Mouse (Mus musculus) intestine, embryonic 16.5 days (tissue): ENCODE results near the gene Haghl. TPM values are rescaled to one million over a fixed set of nuclear protein-coding genes. Genes with fewer than 3 reads are reported as not detected.
A peak's percentile ranks its signal among the peaks of the same experiment; 100 is the strongest.

Experiments
- ATAC-seq: fragments of 200-750 bp; cut with Nextera tagmentation; 2 replicates; pipeline ENCODE4 v1.8.0; 2017; ENCODE audit warnings: moderate TSS enrichment, moderate library complexity
- H3K27ac ChIP-seq: fragments of 300-500 bp; sonication (generic); 2 replicates; pipeline ENCODE4 v1.5.1; 2014; ENCODE audit warnings: mild to moderate bottlenecking, low read length
- H3K27me3 ChIP-seq: fragments of 300-500 bp; sonication (generic); replicated peaks from 2 replicates; pipeline ENCODE4 v1.6.1; 2014; ENCODE audit warnings: low read length, control low read depth, mixed read lengths; ENCODE audit not compliant: control insufficient read depth, insufficient read depth
- H3K36me3 ChIP-seq: fragments of 300-500 bp; sonication (generic); 2 replicates; pipeline ENCODE4 v1.6.1; 2014; ENCODE audit warnings: low read length, control low read depth; ENCODE audit not compliant: control insufficient read depth, insufficient read depth
- H3K4me1 ChIP-seq: fragments of 300-500 bp; sonication (generic); 2 replicates; pipeline ENCODE4 v1.6.1; 2014; ENCODE audit warnings: low read length, control low read depth, mixed read lengths; ENCODE audit not compliant: control insufficient read depth, insufficient read depth
- H3K4me2 ChIP-seq: fragments of 300-500 bp; sonication (generic); 2 replicates; pipeline ENCODE4 v1.6.1; 2014; ENCODE audit warnings: low read depth, low read length, control low read depth
- H3K4me3 ChIP-seq: fragments of 300-500 bp; sonication (generic); 2 replicates; pipeline ENCODE4 v1.5.1; 2014; ENCODE audit warnings: mild to moderate bottlenecking, low read length
- H3K9ac ChIP-seq: fragments of 300-500 bp; sonication (generic); 2 replicates; pipeline ENCODE4 v1.6.1; 2014; ENCODE audit warnings: low read depth, low read length
- H3K9me3 ChIP-seq: fragments of 300-500 bp; sonication (generic); 2 replicates; pipeline ENCODE4 v1.6.1; 2016; ENCODE audit warnings: low read length, control low read depth; ENCODE audit not compliant: control insufficient read depth
- WGBS: fragments of 180-500 bp; shearing (Covaris S2); extraction: QIAGEN DNeasy Blood & Tissue Kit; methylation state at CpG from one replicate; pipeline ENCODE4 v1.1.7; 2014; 5-methylcytosine and 5-hydroxymethylcytosine counted together
- polyA plus RNA-seq: library from polyadenylated mRNA; unstranded; fragments of >200 nt; fragmentation: Nextera tagmentation; extraction: Ambion mirVana; gene quantifications from 2 replicates; pipeline ENCODE4 v1.2.1, GENCODE M21; 2015

The Haghl gene
- polyA plus RNA-seq, 1 experiment from 2014 or later = 41.1 TPM

DNA sequence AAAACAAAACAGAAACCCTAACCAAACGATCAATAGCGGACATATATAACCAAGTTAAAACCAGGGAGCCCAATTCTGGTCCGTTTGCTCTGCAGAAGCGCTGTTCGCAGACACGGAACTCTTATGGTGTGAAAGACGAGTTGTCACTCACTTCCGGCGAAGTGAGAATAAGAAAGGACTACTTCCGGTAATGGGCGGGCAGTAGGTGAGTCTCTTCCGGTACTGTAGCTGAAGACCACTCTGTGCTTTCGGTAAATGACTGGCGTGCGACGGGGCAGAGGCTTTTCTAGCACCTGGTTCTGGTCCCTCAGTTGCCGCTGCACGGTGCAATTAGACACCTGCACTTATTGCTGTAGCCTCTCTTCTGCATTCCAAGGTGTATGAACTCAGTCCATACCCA, 38.0 kb upstream of the Haghl start, which contains the start of gene Wdr24:
Wdr24 (plus strand) TSS at position 176 of the 400 bp plus-strand sequence.
- H3K9ac ChIP-seq = peak within 1 kb of the TSS; percentile 73
- H3K4me3 ChIP-seq = peak within 1 kb of the TSS; percentile 53
- no peaks in the 10 kb centered on the region for H3K9me3 ChIP-seq
- H3K4me2 ChIP-seq = peak within 1 kb of the TSS; percentile 92
- peak; percentile 50; the same call in 1 of the 2 replicates for ATAC-seq
- under 1% methylated on average over 18 of the region's 18 CpGs for WGBS
- peaks cover 5% of the 10 kb centered on the region for H3K36me3 ChIP-seq
- H3K27me3 ChIP-seq = peaks cover 23% of the 10 kb centered on the region
- H3K4me1 ChIP-seq = peaks cover 24% of the 10 kb centered on the region
- H3K27ac ChIP-seq = peak within 1 kb of the TSS; percentile 43

DNA sequence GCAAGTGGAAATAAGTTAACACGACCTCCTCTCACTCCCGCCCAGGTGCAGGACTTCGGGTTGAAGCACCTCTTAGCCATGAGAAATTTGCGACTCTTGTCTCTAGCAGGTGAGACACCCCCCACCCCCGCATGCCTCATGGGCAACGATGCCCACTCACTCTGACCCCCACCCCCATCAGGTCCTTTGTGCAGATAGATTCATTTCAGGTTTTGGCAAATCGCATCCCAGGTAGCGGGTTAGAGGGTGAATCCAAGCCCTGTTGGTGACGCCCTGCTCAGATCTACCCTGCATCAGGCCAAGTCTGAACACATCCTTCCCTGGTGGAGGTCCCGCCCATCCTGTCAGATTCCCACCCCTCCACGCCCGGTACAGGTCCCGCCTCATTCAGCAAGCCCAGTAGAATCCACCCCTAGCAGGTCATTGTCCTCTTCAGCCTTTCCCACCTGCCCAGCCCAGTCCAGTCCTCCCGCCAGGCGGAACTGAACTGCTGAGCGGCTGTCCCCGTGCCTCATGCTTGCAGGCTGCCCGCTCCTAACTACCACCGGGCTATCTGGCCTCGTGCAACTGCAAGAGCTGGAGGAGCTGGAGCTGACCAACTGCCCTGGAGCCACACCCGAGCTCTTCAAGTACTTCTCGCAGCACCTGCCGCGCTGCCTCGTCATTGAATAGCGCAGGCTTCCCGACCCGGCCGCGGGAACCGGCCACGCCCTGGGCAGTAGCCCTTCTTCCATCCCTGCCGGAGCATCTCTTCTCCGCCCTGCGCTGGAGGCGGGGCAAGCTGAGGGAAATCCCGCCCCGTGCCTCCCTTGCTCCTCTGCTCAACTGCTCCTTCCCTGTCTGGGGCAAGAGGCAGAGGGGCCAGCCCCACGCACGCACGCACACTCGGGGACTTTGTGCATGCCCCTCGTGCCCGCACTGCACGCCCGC, 33.6 kb upstream of the Haghl start:
- Histone ChIP-seq H3K27me3 (peaks cover 33% of the 10 kb centered on the region), H3K9me3 (no peaks in the 10 kb centered on the region), H3K27ac (no peak overlapping the region), H3K4me1 (peaks cover 7% of the 10 kb centered on the region), H3K9ac (no peak overlapping the region), H3K4me3 (peak overlapping the region; percentile 21), H3K36me3 (no peaks in the 10 kb centered on the region), H3K4me2 (peak overlapping the region; percentile 42)
- 7% methylated on average over 46 of the region's 46 CpGs for WGBS
- peak; percentile 54 for ATAC-seq

DNA sequence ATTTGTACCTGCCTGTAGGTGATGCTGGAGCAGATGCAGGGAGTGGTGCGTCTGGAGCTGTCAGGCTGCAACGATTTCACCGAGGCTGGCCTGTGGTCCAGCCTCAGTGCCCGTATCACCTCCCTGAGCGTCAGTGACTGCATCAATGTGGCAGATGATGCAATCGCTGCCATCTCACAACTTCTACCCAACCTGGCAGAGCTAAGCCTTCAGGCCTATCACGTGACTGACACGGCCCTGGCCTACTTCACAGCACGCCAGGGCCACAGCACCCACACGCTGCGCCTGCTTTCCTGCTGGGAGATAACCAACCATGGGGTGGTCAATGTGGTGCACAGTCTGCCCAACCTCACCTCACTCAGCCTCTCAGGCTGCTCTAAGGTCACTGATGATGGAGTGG, 32.2 kb upstream of the Haghl start:
- Histone ChIP-seq H3K4me3 (no peak overlapping the region), H3K4me2 (no peak overlapping the region), H3K9me3 (no peaks in the 10 kb centered on the region), H3K36me3 (no peaks in the 10 kb centered on the region), H3K4me1 (peaks cover 6% of the 10 kb centered on the region; the same call in 1 of the 2 replicates), H3K27me3 (peaks cover 33% of the 10 kb centered on the region), H3K27ac (no peak overlapping the region), H3K9ac (no peak overlapping the region)
- WGBS = 81% methylated on average over 11 of the region's 11 CpGs
- no peak for ATAC-seq

DNA sequence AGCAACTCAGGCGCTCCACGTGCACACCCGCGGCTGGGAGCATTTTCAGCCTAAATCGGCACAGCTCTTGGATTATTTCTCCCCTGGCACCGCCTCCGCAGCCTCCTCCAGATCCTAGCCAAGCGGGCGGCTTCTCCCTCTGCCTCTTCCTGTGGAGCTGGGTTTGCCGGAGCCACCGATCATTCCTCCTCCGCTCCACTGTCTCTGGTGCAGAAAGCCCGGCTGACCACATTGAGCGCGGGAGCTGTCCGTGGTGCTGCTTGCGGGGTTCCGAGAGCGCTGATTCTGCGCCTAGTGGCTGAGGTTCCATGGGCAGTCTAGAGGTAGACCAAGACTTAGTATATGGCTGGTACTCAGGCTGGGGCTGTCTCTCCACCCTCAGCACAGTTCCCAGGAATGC, 28.0 kb upstream of the Haghl start:
- Histone ChIP-seq H3K9me3 (no peaks in the 10 kb centered on the region), H3K4me1 (peaks cover 9% of the 10 kb centered on the region), H3K36me3 (no peaks in the 10 kb centered on the region), H3K4me2 (no peak overlapping the region), H3K27me3 (peaks cover 33% of the 10 kb centered on the region), H3K9ac (no peak overlapping the region), H3K4me3 (no peak overlapping the region), H3K27ac (no peak overlapping the region)
- 2% methylated on average over 20 of the region's 20 CpGs for WGBS
- peak; percentile 39 for ATAC-seq

DNA sequence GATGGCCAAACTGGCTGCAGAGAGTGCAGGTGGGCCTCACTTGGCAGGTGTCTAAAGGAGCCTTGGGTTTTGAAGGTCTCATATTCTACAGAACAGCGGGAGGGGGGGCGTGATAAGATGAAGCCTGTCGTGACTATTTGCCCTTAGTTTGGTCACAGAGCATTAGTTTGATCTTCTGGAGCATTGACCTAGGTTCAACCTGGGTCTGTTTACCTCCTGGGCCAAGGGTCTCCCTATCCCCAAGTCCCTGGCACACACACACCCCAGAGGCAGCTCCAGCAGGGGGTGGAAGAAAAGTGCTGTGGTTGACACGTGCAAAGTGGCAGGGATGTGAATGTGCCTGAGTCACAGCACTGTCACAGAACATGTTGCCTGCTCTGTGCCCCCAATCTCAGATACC, 25.4 kb upstream of the Haghl start:
- no peaks in the 10 kb centered on the region for H3K9me3 ChIP-seq
- peaks cover 22% of the 10 kb centered on the region for H3K27me3 ChIP-seq
- no peak for ATAC-seq
- WGBS = 67% methylated on average over 4 of the region's 4 CpGs
- no peak overlapping the region for H3K4me3 ChIP-seq
- H3K4me2 ChIP-seq = no peak overlapping the region
- H3K4me1 ChIP-seq = peaks cover 11% of the 10 kb centered on the region
- H3K27ac ChIP-seq = no peak overlapping the region
- H3K36me3 ChIP-seq = no peaks in the 10 kb centered on the region
- H3K9ac ChIP-seq = no peak overlapping the region

DNA sequence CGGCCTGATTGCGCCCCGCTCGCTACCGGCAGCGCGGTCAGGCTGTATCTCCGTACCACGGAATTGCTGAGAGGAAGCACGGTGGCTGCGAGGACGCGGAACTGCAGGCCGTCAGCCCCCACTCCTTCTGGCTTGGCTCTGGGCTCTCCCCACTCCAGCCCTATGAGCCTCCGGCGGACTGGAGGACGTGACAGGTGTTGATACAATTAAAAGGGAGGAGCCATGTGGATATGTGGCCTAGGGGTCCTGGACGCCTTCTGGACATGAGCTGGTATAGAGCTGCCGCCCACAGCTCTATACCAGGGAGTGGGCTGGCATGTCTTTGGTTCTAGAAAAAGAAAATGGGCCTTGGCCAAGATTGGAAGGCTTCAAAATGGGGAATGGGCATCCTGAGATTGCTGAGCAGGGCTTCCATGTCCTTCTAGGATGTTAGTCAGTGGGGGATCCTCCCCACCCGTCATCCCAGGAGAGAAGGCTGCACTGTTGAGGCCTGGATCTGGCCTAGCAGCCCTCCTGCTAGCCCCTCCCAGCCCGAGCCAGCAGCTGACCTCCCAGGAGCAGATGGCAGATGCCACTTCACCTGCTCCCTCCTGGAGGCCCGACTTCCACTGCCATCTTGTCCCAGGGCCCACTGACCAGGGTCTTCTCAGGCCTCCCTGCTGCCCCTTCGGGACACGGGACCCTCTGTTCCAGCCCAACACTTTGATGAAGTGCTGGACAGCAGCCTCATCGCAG, 24.3 kb upstream of the Haghl start:
- Histone ChIP-seq H3K9me3 (no peaks in the 10 kb centered on the region), H3K4me2 (peak overlapping the region; percentile 96), H3K4me3 (peak overlapping the region; percentile 71), H3K4me1 (peaks cover 11% of the 10 kb centered on the region), H3K27me3 (peaks cover 22% of the 10 kb centered on the region), H3K9ac (peak overlapping the region; percentile 64), H3K36me3 (no peaks in the 10 kb centered on the region), H3K27ac (no peak overlapping the region)
- 13% methylated on average over 25 of the region's 25 CpGs for WGBS
- peak; percentile 19; the same call in 1 of the 2 replicates for ATAC-seq

DNA sequence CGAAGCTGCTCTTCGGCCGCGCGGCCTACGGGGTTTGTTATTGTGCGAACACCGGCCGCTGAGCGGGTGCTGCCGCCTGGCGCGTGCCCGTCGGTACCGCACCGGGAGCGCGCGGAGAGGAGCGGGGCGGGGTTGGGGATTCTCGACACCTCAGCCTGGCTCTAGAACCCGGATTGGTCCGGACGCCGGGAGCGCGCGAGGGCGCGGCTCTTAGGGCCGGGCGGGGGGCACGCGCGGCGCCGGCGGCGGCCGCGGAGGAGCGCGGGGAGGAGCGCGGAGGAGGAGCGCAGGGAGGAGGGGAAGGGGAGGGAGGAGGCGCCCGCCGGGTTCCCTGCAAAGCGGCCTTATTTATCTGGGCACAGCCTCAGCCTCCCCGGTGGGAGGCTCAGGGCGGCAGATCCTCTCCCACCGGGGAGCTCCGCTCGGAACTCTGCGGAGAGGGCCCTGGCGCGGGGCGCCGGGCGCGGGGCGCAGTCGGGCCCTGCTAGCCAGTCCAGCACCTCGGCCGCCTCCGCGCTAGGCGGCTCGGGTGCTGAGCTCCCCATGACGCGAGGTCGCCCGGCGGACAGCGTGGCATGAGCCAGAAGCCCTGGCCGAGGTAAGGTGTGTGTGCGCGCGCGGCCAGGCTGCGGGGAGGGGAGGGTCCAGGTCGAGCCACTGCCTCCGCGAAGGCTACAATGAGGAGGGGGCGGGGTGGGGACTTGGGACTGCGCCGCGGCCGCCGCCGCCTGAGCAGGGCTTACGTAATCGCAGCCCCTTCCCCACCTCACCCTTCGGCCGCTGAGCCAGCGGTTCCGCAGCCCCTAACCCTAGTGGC, 23.5 kb upstream of the Haghl start, which contains the start of gene Fbxl16:
Fbxl16 (plus strand) TSS at position 297 of the 817 bp plus-strand sequence.
- under 1% methylated on average over 97 of the region's 100 CpGs for WGBS
- peaks cover 11% of the 10 kb centered on the region for H3K4me1 ChIP-seq
- no peaks in the 10 kb centered on the region for H3K9me3 ChIP-seq
- peak; percentile 83 for ATAC-seq
- H3K27me3 ChIP-seq = peaks cover 22% of the 10 kb centered on the region
- peak within 1 kb of the TSS; percentile 96 for H3K4me2 ChIP-seq
- H3K9ac ChIP-seq = peak within 1 kb of the TSS; percentile 64
- no peak within 1 kb of the TSS; the same call in 1 of the 2 replicates for H3K27ac ChIP-seq
- H3K4me3 ChIP-seq = peak within 1 kb of the TSS; percentile 71
- H3K36me3 ChIP-seq = no peaks in the 10 kb centered on the region

DNA sequence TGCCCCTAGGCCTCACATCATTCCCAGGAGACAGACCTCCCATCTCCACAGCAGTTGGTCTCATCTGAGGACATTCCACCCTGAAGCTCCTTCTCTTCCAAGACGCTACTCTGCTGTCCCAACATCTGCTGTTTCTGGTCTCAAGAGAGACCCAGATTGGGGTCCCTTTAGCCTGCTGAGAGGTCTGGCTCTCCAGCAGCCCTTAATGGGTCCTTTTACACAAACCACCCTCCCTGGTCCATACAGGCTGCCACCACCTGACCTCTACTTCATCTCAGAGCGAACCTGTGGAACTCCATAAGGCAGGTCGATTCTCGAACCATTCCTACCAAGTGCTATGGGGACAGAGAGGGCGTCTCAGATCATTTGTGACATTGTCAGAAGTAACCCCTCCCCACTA, 22.6 kb upstream of the Haghl start:
- Histone ChIP-seq H3K4me2 (no peak overlapping the region), H3K4me1 (peaks cover 8% of the 10 kb centered on the region), H3K9me3 (no peaks in the 10 kb centered on the region), H3K9ac (0 out of 2 replicates have a peak overlapping the region, but pooled peaks have one; percentile 64), H3K27ac (no peak overlapping the region), H3K27me3 (peaks cover 22% of the 10 kb centered on the region), H3K36me3 (no peaks in the 10 kb centered on the region), H3K4me3 (peak overlapping the region; percentile 71; the same call in 1 of the 2 replicates)
- 44% methylated on average over 5 of the region's 5 CpGs for WGBS
- ATAC-seq = no peak
